ENCODE assay signal across 8 mouse cellular contexts in genomic region chr19:58979436-58980055, GRCm38 (mm10). TPM values are rescaled to one million over a fixed set of nuclear protein-coding genes. Genes with fewer than 3 reads are reported as not detected.
DNase-seq lines count a peak whose midpoint lies in the region; ATAC-seq lines count a peak whose summit lies in the region.

No protein-coding gene starts in this region.

- WGBS in midbrain, embryonic 11.5 days: 26% methylated on average over 13 of the region's 13 CpGs
- WGBS in midbrain, embryonic 10.5 days: 39% methylated on average over 13 of the region's 13 CpGs
- 45% methylated on average over 13 of the region's 13 CpGs for WGBS in heart, embryonic 16.5 days
- WGBS in neural tube, embryonic 15.5 days: 22% methylated on average over 13 of the region's 13 CpGs

- H3K9ac ChIP-seq in midbrain, embryonic 11.5 days (ENCODE audit: low read length): no peak overlapping the region
- H3K9ac ChIP-seq in heart, embryonic 16.5 days (ENCODE audit: low read length): no peak overlapping the region
- no peak overlapping the region for H3K9ac ChIP-seq in neural tube, embryonic 15.5 days (replicated peaks)

- no peaks in the 10 kb centered on the region for H3K36me3 ChIP-seq in midbrain, embryonic 11.5 days (ENCODE audit: control insufficient read depth, insufficient read depth, low read length)
- H3K36me3 ChIP-seq in midbrain, embryonic 10.5 days: no peaks in the 10 kb centered on the region
- no peaks in the 10 kb centered on the region for H3K36me3 ChIP-seq in heart, embryonic 16.5 days (ENCODE audit: control insufficient read depth, insufficient read depth)
- peaks cover 6% of the 10 kb centered on the region; the same call in 1 of the 2 replicates for H3K36me3 ChIP-seq in neural tube, embryonic 15.5 days

- H3K9me3 ChIP-seq in midbrain, embryonic 11.5 days (ENCODE audit: control insufficient read depth, low read length): no peaks in the 10 kb centered on the region
- no peaks in the 10 kb centered on the region for H3K9me3 ChIP-seq in midbrain, embryonic 10.5 days (replicated peaks)
- no peaks in the 10 kb centered on the region for H3K9me3 ChIP-seq in heart, embryonic 16.5 days (replicated peaks; ENCODE audit: control insufficient read depth, low read length)
- no peaks in the 10 kb centered on the region for H3K9me3 ChIP-seq in neural tube, embryonic 15.5 days (replicated peaks)

- ATAC-seq in midbrain, embryonic 11.5 days (ENCODE audit: low FRiP score): no peak
- no peak for ATAC-seq in heart, embryonic 16.5 days (replicated peaks; ENCODE audit: extremely low read depth, insufficient read depth, low FRiP score)
- ATAC-seq in neural tube, embryonic 15.5 days (ENCODE audit: low FRiP score): no peak

- H3K4me1 ChIP-seq in midbrain, embryonic 11.5 days (ENCODE audit: control insufficient read depth, insufficient read depth, low read length): peaks cover 16% of the 10 kb centered on the region; the same call in 1 of the 2 replicates
- peaks cover 35% of the 10 kb centered on the region for H3K4me1 ChIP-seq in midbrain, embryonic 10.5 days
- H3K4me1 ChIP-seq in heart, embryonic 16.5 days (ENCODE audit: control insufficient read depth, insufficient read depth, low read length): no peaks in the 10 kb centered on the region
- peaks cover 25% of the 10 kb centered on the region for H3K4me1 ChIP-seq in neural tube, embryonic 15.5 days

- H3K4me2 ChIP-seq in midbrain, embryonic 11.5 days: peak overlapping the region; percentile 15; the same call in 1 of the 2 replicates
- peak overlapping the region; percentile 49 for H3K4me2 ChIP-seq in heart, embryonic 16.5 days (ENCODE audit: low read depth, low read length)
- H3K4me2 ChIP-seq in neural tube, embryonic 15.5 days: peak overlapping the region; percentile 34

- H3K27ac ChIP-seq in midbrain, embryonic 11.5 days (ENCODE audit: low read depth, low read length): no peak overlapping the region
- H3K27ac ChIP-seq in midbrain, embryonic 10.5 days (replicated peaks): no peak overlapping the region
- no peak overlapping the region for H3K27ac ChIP-seq in heart, embryonic 16.5 days (ENCODE audit: low read length)
- H3K27ac ChIP-seq in neural tube, embryonic 15.5 days (replicated peaks): 0 out of 2 replicates have a peak overlapping the region, but pooled peaks have one; percentile 41

- H3K27me3 ChIP-seq in midbrain, embryonic 11.5 days (ENCODE audit: control insufficient read depth, insufficient read depth, low read length): peaks cover 69% of the 10 kb centered on the region
- peaks cover 100% of the 10 kb centered on the region for H3K27me3 ChIP-seq in midbrain, embryonic 10.5 days (ENCODE audit: low read depth, poor library complexity, severe bottlenecking)
- no peaks in the 10 kb centered on the region for H3K27me3 ChIP-seq in heart, embryonic 16.5 days (ENCODE audit: control insufficient read depth, insufficient read depth, low read length)
- H3K27me3 ChIP-seq in neural tube, embryonic 15.5 days (replicated peaks): peaks cover 49% of the 10 kb centered on the region

- peak; percentile 24 to 30 for DNase-seq in frontal cortex, postnatal 36 days (ENCODE audit: low spot score in 2 of 2)
- DNase-seq in frontal cortex, postnatal 10 days (ENCODE audit: low spot score in 2 of 2): no peak
- peak; percentile 81 for DNase-seq in midbrain, embryonic 11.5 days (ENCODE audit: low spot score, missing footprints)
- DNase-seq in midbrain, embryonic 10.5 days (ENCODE audit: low spot score): no peak
- peak; percentile 70 to 74 for DNase-seq in cerebellum, postnatal 14 days
- no peak for DNase-seq in layer of hippocampus, adult 9-10 months (ENCODE audit: low spot score)

- H3K4me3 ChIP-seq in midbrain, embryonic 11.5 days (ENCODE audit: low read depth, low read length): no peak overlapping the region
- no peak overlapping the region for H3K4me3 ChIP-seq in midbrain, embryonic 10.5 days
- peak overlapping the region; percentile 27 for H3K4me3 ChIP-seq in heart, embryonic 16.5 days (ENCODE audit: low read length)
- no peak overlapping the region for H3K4me3 ChIP-seq in neural tube, embryonic 15.5 days (replicated peaks)

RNA-seq across cellular contexts. Expression of gene Hspa12a, which starts 36.1 kb away (rescaled TPM):
- 9.3 and 10.6 TPM in 2 replicates for polyA plus RNA-seq in midbrain, embryonic 11.5 days (2014; fragmentation: Nextera tagmentation; extraction: Ambion mirVana)
- polyA plus RNA-seq in midbrain, embryonic 10.5 days (2016; fragmentation: Nextera tagmentation; extraction: Ambion mirVana): 10.8 and 15.3 TPM in 2 replicates
- polyA plus RNA-seq in heart, embryonic 16.5 days (2015; fragmentation: Nextera tagmentation; extraction: Ambion mirVana): 13.7 and 14.8 TPM in 2 replicates
- polyA plus RNA-seq in neural tube, embryonic 15.5 days (2015; fragmentation: Nextera tagmentation; extraction: Ambion mirVana): 67.8 and 72.7 TPM in 2 replicates

RNA-seq across cellular contexts. Expression of gene Eno4, which starts 36.3 kb away (rescaled TPM):
- polyA plus RNA-seq in midbrain, embryonic 11.5 days (2014; fragmentation: Nextera tagmentation; extraction: Ambion mirVana): 0.39 and 0.45 TPM in 2 replicates
- 0.43 and 0.54 TPM in 2 replicates for polyA plus RNA-seq in midbrain, embryonic 10.5 days (2016; fragmentation: Nextera tagmentation; extraction: Ambion mirVana)
- polyA plus RNA-seq in heart, embryonic 16.5 days (2015; fragmentation: Nextera tagmentation; extraction: Ambion mirVana): 0.13 and 0.16 TPM in 2 replicates
- polyA plus RNA-seq in neural tube, embryonic 15.5 days (2015; fragmentation: Nextera tagmentation; extraction: Ambion mirVana): 1.3 and 1.8 TPM in 2 replicates

Comparison
In these comparisons a context has a peak if more than half of its experiments do, and no peak if none do; other contexts are left out.
1. DNase-seq: peak in frontal cortex, postnatal 36 days (2 of 2), midbrain, embryonic 11.5 days (single experiment) and cerebellum, postnatal 14 days (2 of 2); none in frontal cortex, postnatal 10 days (0 of 2), midbrain, embryonic 10.5 days (single experiment) and layer of hippocampus, adult 9-10 months (single experiment).
2. Peak in every context shown above with its lines, with median percentiles within 50 percentile points of each other: H3K4me2 ChIP-seq.